Mouse (Mus musculus): Measurements from ENCODE around the gene Zfp983. TPM values are rescaled to one million over a fixed set of nuclear protein-coding genes. Genes with fewer than 3 reads are reported as not detected.
A peak's percentile ranks its signal among the peaks of the same experiment; 100 is the strongest.
"Not testable (repeated sequence)": the region's sequence is repeated elsewhere in the genome, so short reads cannot be mapped to it uniquely, and the experiment has no call there.

The Zfp983 gene
- 3.0 and 5.0 TPM in 2 replicates for polyA plus RNA-seq (2014; fragmentation: Nextera tagmentation; extraction: Ambion mirVana)

DNA sequence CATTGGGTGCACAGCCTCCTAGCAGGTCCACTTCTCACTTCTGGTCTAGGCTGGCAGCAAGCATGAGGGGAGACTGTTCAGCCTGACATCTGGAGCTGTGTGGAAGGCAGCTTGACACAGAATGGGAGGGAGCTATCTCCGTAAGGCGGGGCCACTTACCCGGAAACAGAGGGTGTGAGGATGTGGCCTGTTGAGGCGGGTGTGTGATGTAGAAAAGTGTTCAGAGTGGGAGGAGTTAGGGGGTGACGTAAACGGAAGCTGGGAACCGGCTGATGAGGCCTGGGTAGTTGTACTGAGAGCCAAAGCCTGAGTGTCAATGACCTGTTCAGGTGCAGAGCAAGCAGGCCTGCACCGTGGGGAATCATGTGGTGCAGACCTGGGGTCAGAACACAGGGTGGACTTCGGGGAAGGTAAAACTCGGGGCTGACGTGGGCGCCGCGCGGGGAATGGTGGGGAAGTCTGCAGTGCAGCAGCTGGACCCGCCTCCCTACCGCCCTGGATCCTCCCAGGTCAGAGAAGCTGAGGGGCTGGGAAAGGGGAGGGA lies at the start of gene Zfp983:
Gene Zfp983, plus strand, starts transcription at position 261 of the 544 bp plus-strand sequence.
- Histone ChIP-seq H3K27ac (ENCODE audit: low read depth, low read length) (peak within 1 kb of the TSS; percentile 77), H3K9ac (ENCODE audit: low read depth, low read length) (peak within 1 kb of the TSS; percentile 67)
- WGBS (ENCODE audit: insufficient replicate concordance) = under 1% methylated on average over 17 of the region's 17 CpGs

DNA sequence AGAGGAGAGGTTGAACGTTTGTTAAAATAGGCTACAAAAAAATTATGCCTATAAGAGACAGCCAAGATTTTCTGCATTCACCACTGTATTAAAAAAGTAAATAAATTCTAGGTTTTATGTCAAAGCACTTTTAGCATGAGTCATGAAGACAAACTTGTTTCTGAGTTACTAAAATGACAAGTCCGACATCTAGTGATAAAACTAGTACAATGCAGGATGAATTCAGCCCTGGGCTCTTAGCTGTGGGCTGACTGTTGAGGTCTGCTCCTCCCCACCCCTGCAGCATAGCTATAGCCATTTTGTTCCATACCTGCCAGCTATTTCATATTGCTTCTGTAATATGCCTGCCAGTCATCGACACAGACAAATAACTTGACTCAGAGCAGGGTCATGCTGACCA lies 34.1 kb upstream of the Zfp983 start:
- no peaks in the 10 kb centered on the region for H3K4me1 ChIP-seq (ENCODE audit: control insufficient read depth, insufficient read depth, low read length)
- no peaks in the 10 kb centered on the region for H3K9me3 ChIP-seq (replicated peaks; ENCODE audit: control insufficient read depth, low read length)
- no peak for ATAC-seq (replicated peaks; ENCODE audit: insufficient number of reproducible peaks, low FRiP score, low TSS enrichment)
- H3K9ac ChIP-seq (ENCODE audit: low read depth, low read length) = no peak overlapping the region
- WGBS (ENCODE audit: insufficient replicate concordance) = 78% methylated on average over 3 of the region's 3 CpGs
- no peak overlapping the region for H3K4me3 ChIP-seq (ENCODE audit: low read depth, low read length)
- no peak overlapping the region for H3K4me2 ChIP-seq
- H3K27ac ChIP-seq (ENCODE audit: low read depth, low read length) = no peak overlapping the region
- no peaks in the 10 kb centered on the region for H3K27me3 ChIP-seq (ENCODE audit: control insufficient read depth, insufficient read depth, low read length)
- no peaks in the 10 kb centered on the region for H3K36me3 ChIP-seq (ENCODE audit: control insufficient read depth, insufficient read depth, low read length)

More for the DNA sequence above, at the start of gene Zfp983:
- H3K4me1 ChIP-seq (ENCODE audit: control insufficient read depth, insufficient read depth, low read length); H3K9me3 ChIP-seq (replicated peaks; ENCODE audit: control insufficient read depth, low read length); H3K27me3 ChIP-seq (ENCODE audit: control insufficient read depth, insufficient read depth, low read length); H3K36me3 ChIP-seq (ENCODE audit: control insufficient read depth, insufficient read depth, low read length): not testable (repeated sequence)
- ATAC-seq (replicated peaks; ENCODE audit: insufficient number of reproducible peaks, low FRiP score, low TSS enrichment) = peak; percentile 100
- Histone ChIP-seq H3K4me2 (peak within 1 kb of the TSS; percentile 59), H3K4me3 (ENCODE audit: low read depth, low read length) (peak within 1 kb of the TSS; percentile 51)

DNA sequence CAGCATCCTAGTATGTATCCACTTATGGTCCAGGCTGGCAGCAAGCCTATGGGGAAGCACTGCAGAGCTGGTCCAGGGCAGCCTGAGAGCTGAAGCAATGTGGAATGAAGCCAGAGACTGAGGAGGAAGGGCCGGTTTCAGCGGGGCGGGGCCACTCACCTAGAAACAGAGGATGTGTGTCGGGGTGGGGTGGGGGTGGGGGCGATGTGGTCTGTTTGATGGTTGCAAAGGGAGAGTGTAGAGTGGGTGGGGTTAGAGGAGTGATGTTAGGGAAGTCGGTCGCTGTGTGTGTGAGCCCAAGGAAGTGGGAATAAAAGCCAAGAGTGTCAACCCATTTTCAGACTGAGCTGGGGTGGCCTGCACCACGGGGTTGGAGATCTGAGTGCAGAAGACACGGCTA lies 33.1 kb upstream of the Zfp983 start:
- no peak overlapping the region for H3K9ac ChIP-seq (ENCODE audit: low read depth, low read length)
- no peak for ATAC-seq (replicated peaks; ENCODE audit: insufficient number of reproducible peaks, low FRiP score, low TSS enrichment)
- H3K4me2 ChIP-seq = peak overlapping the region; percentile 53
- H3K27me3 ChIP-seq (ENCODE audit: control insufficient read depth, insufficient read depth, low read length) = no peaks in the 10 kb centered on the region
- no peaks in the 10 kb centered on the region for H3K36me3 ChIP-seq (ENCODE audit: control insufficient read depth, insufficient read depth, low read length)
- no peaks in the 10 kb centered on the region for H3K9me3 ChIP-seq (replicated peaks; ENCODE audit: control insufficient read depth, low read length)
- peak overlapping the region; percentile 15; the same call in 1 of the 2 replicates for H3K4me3 ChIP-seq (ENCODE audit: low read depth, low read length)
- no peaks in the 10 kb centered on the region for H3K4me1 ChIP-seq (ENCODE audit: control insufficient read depth, insufficient read depth, low read length)
- 5% methylated on average over 9 of the region's 9 CpGs for WGBS (ENCODE audit: insufficient replicate concordance)
- no peak overlapping the region for H3K27ac ChIP-seq (ENCODE audit: low read depth, low read length)

DNA sequence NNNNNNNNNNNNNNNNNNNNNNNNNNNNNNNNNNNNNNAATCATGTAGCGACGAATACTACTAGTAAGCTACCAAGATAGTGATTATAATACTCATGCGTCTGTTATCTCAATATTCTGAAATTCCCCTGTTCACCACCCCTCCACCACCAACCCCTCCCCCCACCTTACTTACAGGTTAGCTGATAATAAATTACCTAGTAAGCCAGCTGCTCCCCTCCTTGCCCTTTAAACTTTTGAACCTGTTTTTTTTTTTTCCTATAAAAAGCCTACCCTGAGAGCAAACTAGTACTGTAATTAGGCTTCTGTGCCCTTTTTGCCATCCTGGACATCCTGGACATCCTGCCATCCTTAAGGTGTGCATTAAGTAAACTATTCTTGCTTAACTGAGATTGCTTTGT lies 26.8 kb upstream of the Zfp983 start:
- Histone ChIP-seq H3K9ac (ENCODE audit: low read depth, low read length) (no peak overlapping the region), H3K9me3 (replicated peaks; ENCODE audit: control insufficient read depth, low read length) (no peaks in the 10 kb centered on the region), H3K36me3 (ENCODE audit: control insufficient read depth, insufficient read depth, low read length) (no peaks in the 10 kb centered on the region), H3K4me2 (no peak overlapping the region), H3K4me3 (ENCODE audit: low read depth, low read length) (no peak overlapping the region), H3K27ac (ENCODE audit: low read depth, low read length) (no peak overlapping the region), H3K4me1 (ENCODE audit: control insufficient read depth, insufficient read depth, low read length) (no peaks in the 10 kb centered on the region), H3K27me3 (ENCODE audit: control insufficient read depth, insufficient read depth, low read length) (no peaks in the 10 kb centered on the region)
- no CpG with 5 or more reads among the region's 3 CpGs for WGBS (ENCODE audit: insufficient replicate concordance)
- no peak for ATAC-seq (replicated peaks; ENCODE audit: insufficient number of reproducible peaks, low FRiP score, low TSS enrichment)

DNA sequence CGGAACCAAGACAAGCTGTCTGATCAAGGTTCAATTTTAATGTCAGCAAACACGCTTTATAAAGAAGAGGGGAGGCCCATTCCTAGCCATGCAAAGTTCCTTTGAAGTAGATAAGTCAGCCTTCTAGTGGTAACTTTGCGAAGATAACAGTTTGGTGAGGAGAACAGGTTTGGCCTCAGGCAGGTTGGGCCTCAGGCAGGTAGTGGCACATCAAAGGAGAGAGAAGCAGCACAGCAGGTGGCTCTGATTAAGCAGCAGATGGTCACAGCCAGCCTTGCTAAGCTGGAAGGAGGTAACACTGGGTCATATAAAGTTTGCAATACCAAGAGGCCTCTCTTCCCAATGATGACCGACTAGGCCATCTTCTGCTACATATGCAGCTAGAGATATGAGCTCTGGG lies 14.7 kb upstream of the Zfp983 start:
- not testable (repeated sequence) for H3K4me3 ChIP-seq (ENCODE audit: low read depth, low read length); ATAC-seq (replicated peaks; ENCODE audit: insufficient number of reproducible peaks, low FRiP score, low TSS enrichment); H3K36me3 ChIP-seq (ENCODE audit: control insufficient read depth, insufficient read depth, low read length); H3K27ac ChIP-seq (ENCODE audit: low read depth, low read length); H3K9me3 ChIP-seq (replicated peaks; ENCODE audit: control insufficient read depth, low read length); H3K4me2 ChIP-seq; H3K9ac ChIP-seq (ENCODE audit: low read depth, low read length); H3K4me1 ChIP-seq (ENCODE audit: control insufficient read depth, insufficient read depth, low read length); H3K27me3 ChIP-seq (ENCODE audit: control insufficient read depth, insufficient read depth, low read length)
- WGBS (ENCODE audit: insufficient replicate concordance) = 45% methylated on average over 4 of the region's 4 CpGs

GRCm38 (mm10) chr17:21648791-21649190 lies 1.6 kb upstream of the Zfp983 start:
- WGBS (ENCODE audit: insufficient replicate concordance) = 69% methylated on average over 3 of the region's 3 CpGs
- Histone ChIP-seq H3K4me2 (no peak overlapping the region), H3K4me1 (ENCODE audit: control insufficient read depth, insufficient read depth, low read length) (no peaks in the 10 kb centered on the region), H3K9ac (ENCODE audit: low read depth, low read length) (no peak overlapping the region), H3K27ac (ENCODE audit: low read depth, low read length) (no peak overlapping the region), H3K36me3 (ENCODE audit: control insufficient read depth, insufficient read depth, low read length) (no peaks in the 10 kb centered on the region), H3K4me3 (ENCODE audit: low read depth, low read length) (no peak overlapping the region), H3K9me3 (replicated peaks; ENCODE audit: control insufficient read depth, low read length) (no peaks in the 10 kb centered on the region), H3K27me3 (ENCODE audit: control insufficient read depth, insufficient read depth, low read length) (no peaks in the 10 kb centered on the region)
- no peak for ATAC-seq (replicated peaks; ENCODE audit: insufficient number of reproducible peaks, low FRiP score, low TSS enrichment)

GRCm38 (mm10) chr17:21649936-21650335 lies 488 bp upstream of the Zfp983 start:
- peak overlapping the region; percentile 59 for H3K4me2 ChIP-seq
- ATAC-seq (replicated peaks; ENCODE audit: insufficient number of reproducible peaks, low FRiP score, low TSS enrichment) = peak; percentile 11; the same call in 1 of the 2 replicates
- no peaks in the 10 kb centered on the region for H3K9me3 ChIP-seq (replicated peaks; ENCODE audit: control insufficient read depth, low read length)
- H3K36me3 ChIP-seq (ENCODE audit: control insufficient read depth, insufficient read depth, low read length) = no peaks in the 10 kb centered on the region
- peak overlapping the region; percentile 67; the same call in 1 of the 2 replicates for H3K9ac ChIP-seq (ENCODE audit: low read depth, low read length)
- no peaks in the 10 kb centered on the region for H3K4me1 ChIP-seq (ENCODE audit: control insufficient read depth, insufficient read depth, low read length)
- peak overlapping the region; percentile 77 for H3K27ac ChIP-seq (ENCODE audit: low read depth, low read length)
- WGBS (ENCODE audit: insufficient replicate concordance) = 24% methylated on average over 2 of the region's 2 CpGs
- no peaks in the 10 kb centered on the region for H3K27me3 ChIP-seq (ENCODE audit: control insufficient read depth, insufficient read depth, low read length)
- peak overlapping the region; percentile 51 for H3K4me3 ChIP-seq (ENCODE audit: low read depth, low read length)

GRCm38 (mm10) chr17:21678826-21679225 lies 28.4 kb downstream of the Zfp983 start:
- not testable (repeated sequence) for H3K4me3 ChIP-seq (ENCODE audit: low read depth, low read length); H3K27ac ChIP-seq (ENCODE audit: low read depth, low read length); H3K4me1 ChIP-seq (ENCODE audit: control insufficient read depth, insufficient read depth, low read length); H3K36me3 ChIP-seq (ENCODE audit: control insufficient read depth, insufficient read depth, low read length); H3K9ac ChIP-seq (ENCODE audit: low read depth, low read length); ATAC-seq (replicated peaks; ENCODE audit: insufficient number of reproducible peaks, low FRiP score, low TSS enrichment); H3K9me3 ChIP-seq (replicated peaks; ENCODE audit: control insufficient read depth, low read length); H3K27me3 ChIP-seq (ENCODE audit: control insufficient read depth, insufficient read depth, low read length)
- 6% methylated on average over 1 of the region's 1 CpGs for WGBS (ENCODE audit: insufficient replicate concordance)
- peak overlapping the region; percentile 63 for H3K4me2 ChIP-seq

Measured in heart, embryonic 11.5 days (tissue).